Mouse (Mus musculus): ENCODE results near the gene Ncoa5.

- TF ChIP-seq POLR2A (IDR thresholded peaks at IDR 0.05; ENCODE audit: insufficient read depth, low read length) (no peak), CTCF (IDR thresholded peaks at IDR 0.05; ENCODE audit: low read depth, low read length) (no peak)
These were observed 62.0 kb downstream of the Ncoa5 start for GRCm38 (mm10) chr2:164972646-164973045.
